Mouse (Mus musculus): ENCODE measurements at regions not wholly inside any gene's neighbourhood (a gene's known extent, or its start where the extent isn't known, plus 50 kb on each side); places are given as distances from the start of the nearest gene placed in this dataset.

GRCm38 (mm10) chr13:97376232-97376523 lies 135.3 kb downstream of the Enc1 start:
- H3K9ac ChIP-seq (replicated peaks; ENCODE audit: low read depth, low read length) = no peak overlapping the region
- no peak for ATAC-seq (ENCODE audit: insufficient number of reproducible peaks, insufficient read depth, low FRiP score, low read depth)
- H3K9me3 ChIP-seq (ENCODE audit: control insufficient read depth, low read depth, low read length) = no peaks in the 10 kb centered on the region
- H3K4me2 ChIP-seq (replicated peaks; ENCODE audit: low read depth, low read length) = no peak overlapping the region
- no peaks in the 10 kb centered on the region for H3K36me3 ChIP-seq (ENCODE audit: control insufficient read depth, insufficient read depth, low read length)
- H3K4me1 ChIP-seq (ENCODE audit: control insufficient read depth, insufficient read depth, low read length) = 0 out of 2 replicates have a peak, but pooled peaks cover 5% of the 10 kb centered on the region
- H3K27me3 ChIP-seq (ENCODE audit: control insufficient read depth, insufficient read depth, low read length) = no peaks in the 10 kb centered on the region
- H3K27ac ChIP-seq (ENCODE audit: low read length) = no peak overlapping the region
- H3K4me3 ChIP-seq (ENCODE audit: low read depth, low read length) = no peak overlapping the region
- 58% methylated on average over 6 of the region's 6 CpGs for WGBS

GRCm38 (mm10) chr13:97375501-97376231 lies 134.8 kb downstream of the Enc1 start:
- no peak overlapping the region for H3K4me3 ChIP-seq (ENCODE audit: low read depth, low read length)
- H3K27me3 ChIP-seq (ENCODE audit: control insufficient read depth, insufficient read depth, low read length) = no peaks in the 10 kb centered on the region
- no peak overlapping the region for H3K27ac ChIP-seq (ENCODE audit: low read length)
- H3K4me2 ChIP-seq (replicated peaks; ENCODE audit: low read depth, low read length) = no peak overlapping the region
- 34% methylated on average over 14 of the region's 14 CpGs for WGBS
- ATAC-seq (ENCODE audit: insufficient number of reproducible peaks, insufficient read depth, low FRiP score, low read depth) = no peak
- H3K9me3 ChIP-seq (ENCODE audit: control insufficient read depth, low read depth, low read length) = no peaks in the 10 kb centered on the region
- H3K4me1 ChIP-seq (ENCODE audit: control insufficient read depth, insufficient read depth, low read length) = 0 out of 2 replicates have a peak, but pooled peaks cover 5% of the 10 kb centered on the region
- no peaks in the 10 kb centered on the region for H3K36me3 ChIP-seq (ENCODE audit: control insufficient read depth, insufficient read depth, low read length)
- H3K9ac ChIP-seq (replicated peaks; ENCODE audit: low read depth, low read length) = no peak overlapping the region

- no peak overlapping the region for H3K27ac ChIP-seq (ENCODE audit: low read length)
These were observed 131.4 kb downstream of the Enc1 start for GRCm38 (mm10) chr13:97372348-97372747.

GRCm38 (mm10) chr13:97371200-97371599 lies 130.3 kb downstream of the Enc1 start:
- Histone ChIP-seq H3K27me3 (ENCODE audit: control insufficient read depth, insufficient read depth, low read length) (no peaks in the 10 kb centered on the region), H3K9ac (replicated peaks; ENCODE audit: low read depth, low read length) (no peak overlapping the region), H3K9me3 (ENCODE audit: control insufficient read depth, low read depth, low read length) (no peaks in the 10 kb centered on the region), H3K4me3 (ENCODE audit: low read depth, low read length) (no peak overlapping the region), H3K36me3 (ENCODE audit: control insufficient read depth, insufficient read depth, low read length) (no peaks in the 10 kb centered on the region), H3K27ac (ENCODE audit: low read length) (no peak overlapping the region), H3K4me1 (ENCODE audit: control insufficient read depth, insufficient read depth, low read length) (no peaks in the 10 kb centered on the region), H3K4me2 (replicated peaks; ENCODE audit: low read depth, low read length) (no peak overlapping the region)
- ATAC-seq (ENCODE audit: insufficient number of reproducible peaks, insufficient read depth, low FRiP score, low read depth) = no peak
- WGBS = 91% methylated on average over 3 of the region's 3 CpGs

More at GRCm38 (mm10) chr13:97372348-97372747, 131.4 kb downstream of the Enc1 start:
- Histone ChIP-seq H3K9me3 (ENCODE audit: control insufficient read depth, low read depth, low read length) (no peaks in the 10 kb centered on the region), H3K4me2 (replicated peaks; ENCODE audit: low read depth, low read length) (no peak overlapping the region), H3K9ac (replicated peaks; ENCODE audit: low read depth, low read length) (no peak overlapping the region), H3K36me3 (ENCODE audit: control insufficient read depth, insufficient read depth, low read length) (no peaks in the 10 kb centered on the region), H3K4me1 (ENCODE audit: control insufficient read depth, insufficient read depth, low read length) (0 out of 2 replicates have a peak, but pooled peaks cover 5% of the 10 kb centered on the region), H3K27me3 (ENCODE audit: control insufficient read depth, insufficient read depth, low read length) (no peaks in the 10 kb centered on the region), H3K4me3 (ENCODE audit: low read depth, low read length) (no peak overlapping the region)
- ATAC-seq (ENCODE audit: insufficient number of reproducible peaks, insufficient read depth, low FRiP score, low read depth) = no peak
- 31% methylated on average over 7 of the region's 7 CpGs for WGBS

GRCm38 (mm10) chr13:97366723-97367122 lies 125.8 kb downstream of the Enc1 start:
- H3K9ac ChIP-seq (replicated peaks; ENCODE audit: low read depth, low read length) = no peak overlapping the region
- no peaks in the 10 kb centered on the region for H3K27me3 ChIP-seq (ENCODE audit: control insufficient read depth, insufficient read depth, low read length)
- H3K9me3 ChIP-seq (ENCODE audit: control insufficient read depth, low read depth, low read length) = no peaks in the 10 kb centered on the region
- 54% methylated on average over 8 of the region's 8 CpGs for WGBS
- no peak overlapping the region for H3K4me2 ChIP-seq (replicated peaks; ENCODE audit: low read depth, low read length)
- no peak for ATAC-seq (ENCODE audit: insufficient number of reproducible peaks, insufficient read depth, low FRiP score, low read depth)
- H3K4me1 ChIP-seq (ENCODE audit: control insufficient read depth, insufficient read depth, low read length) = peaks cover 18% of the 10 kb centered on the region; the same call in 1 of the 2 replicates
- H3K27ac ChIP-seq (ENCODE audit: low read length) = no peak overlapping the region
- H3K4me3 ChIP-seq (ENCODE audit: low read depth, low read length) = no peak overlapping the region
- no peaks in the 10 kb centered on the region for H3K36me3 ChIP-seq (ENCODE audit: control insufficient read depth, insufficient read depth, low read length)

- H3K36me3 ChIP-seq (ENCODE audit: control insufficient read depth, insufficient read depth, low read length) = no peaks in the 10 kb centered on the region
- H3K27ac ChIP-seq (ENCODE audit: low read length) = no peak overlapping the region
- no peaks in the 10 kb centered on the region for H3K27me3 ChIP-seq (ENCODE audit: control insufficient read depth, insufficient read depth, low read length)
- H3K9ac ChIP-seq (replicated peaks; ENCODE audit: low read depth, low read length) = no peak overlapping the region
- H3K4me1 ChIP-seq (ENCODE audit: control insufficient read depth, insufficient read depth, low read length) = peaks cover 18% of the 10 kb centered on the region; the same call in 1 of the 2 replicates
- H3K4me3 ChIP-seq (ENCODE audit: low read depth, low read length) = no peak overlapping the region
- no peak overlapping the region for H3K4me2 ChIP-seq (replicated peaks; ENCODE audit: low read depth, low read length)
- no peak for ATAC-seq (ENCODE audit: insufficient number of reproducible peaks, insufficient read depth, low FRiP score, low read depth)
- H3K9me3 ChIP-seq (ENCODE audit: control insufficient read depth, low read depth, low read length) = no peaks in the 10 kb centered on the region
- WGBS = 44% methylated on average over 18 of the region's 18 CpGs
These were observed 124.8 kb downstream of the Enc1 start for GRCm38 (mm10) chr13:97365557-97366244.

GRCm38 (mm10) chr13:97365004-97365403 lies 124.1 kb downstream of the Enc1 start:
- H3K9ac ChIP-seq (replicated peaks; ENCODE audit: low read depth, low read length) = no peak overlapping the region
- peaks cover 18% of the 10 kb centered on the region; the same call in 1 of the 2 replicates for H3K4me1 ChIP-seq (ENCODE audit: control insufficient read depth, insufficient read depth, low read length)
- ATAC-seq (ENCODE audit: insufficient number of reproducible peaks, insufficient read depth, low FRiP score, low read depth) = no peak
- H3K9me3 ChIP-seq (ENCODE audit: control insufficient read depth, low read depth, low read length) = no peaks in the 10 kb centered on the region
- H3K27me3 ChIP-seq (ENCODE audit: control insufficient read depth, insufficient read depth, low read length) = no peaks in the 10 kb centered on the region
- H3K27ac ChIP-seq (ENCODE audit: low read length) = no peak overlapping the region
- no peaks in the 10 kb centered on the region for H3K36me3 ChIP-seq (ENCODE audit: control insufficient read depth, insufficient read depth, low read length)
- 71% methylated on average over 9 of the region's 9 CpGs for WGBS
- no peak overlapping the region for H3K4me3 ChIP-seq (ENCODE audit: low read depth, low read length)
- no peak overlapping the region for H3K4me2 ChIP-seq (replicated peaks; ENCODE audit: low read depth, low read length)

- H3K36me3 ChIP-seq (ENCODE audit: control insufficient read depth, insufficient read depth, low read length) = no peaks in the 10 kb centered on the region
- 22% methylated on average over 5 of the region's 5 CpGs for WGBS
- peaks cover 18% of the 10 kb centered on the region; the same call in 1 of the 2 replicates for H3K4me1 ChIP-seq (ENCODE audit: control insufficient read depth, insufficient read depth, low read length)
- no peak overlapping the region for H3K9ac ChIP-seq (replicated peaks; ENCODE audit: low read depth, low read length)
- H3K9me3 ChIP-seq (ENCODE audit: control insufficient read depth, low read depth, low read length) = no peaks in the 10 kb centered on the region
- H3K4me3 ChIP-seq (ENCODE audit: low read depth, low read length) = no peak overlapping the region
- peak overlapping the region; percentile 11; the same call in 1 of the 2 replicates for H3K27ac ChIP-seq (ENCODE audit: low read length)
- H3K27me3 ChIP-seq (ENCODE audit: control insufficient read depth, insufficient read depth, low read length) = no peaks in the 10 kb centered on the region
- ATAC-seq (ENCODE audit: insufficient number of reproducible peaks, insufficient read depth, low FRiP score, low read depth) = peak; percentile 71; the same call in 1 of the 2 replicates
- no peak overlapping the region for H3K4me2 ChIP-seq (replicated peaks; ENCODE audit: low read depth, low read length)
These were observed 122.9 kb downstream of the Enc1 start for GRCm38 (mm10) chr13:97363765-97364164.
